ENCODE assay signal across 8 mouse cellular contexts in the genomic region with DNA sequence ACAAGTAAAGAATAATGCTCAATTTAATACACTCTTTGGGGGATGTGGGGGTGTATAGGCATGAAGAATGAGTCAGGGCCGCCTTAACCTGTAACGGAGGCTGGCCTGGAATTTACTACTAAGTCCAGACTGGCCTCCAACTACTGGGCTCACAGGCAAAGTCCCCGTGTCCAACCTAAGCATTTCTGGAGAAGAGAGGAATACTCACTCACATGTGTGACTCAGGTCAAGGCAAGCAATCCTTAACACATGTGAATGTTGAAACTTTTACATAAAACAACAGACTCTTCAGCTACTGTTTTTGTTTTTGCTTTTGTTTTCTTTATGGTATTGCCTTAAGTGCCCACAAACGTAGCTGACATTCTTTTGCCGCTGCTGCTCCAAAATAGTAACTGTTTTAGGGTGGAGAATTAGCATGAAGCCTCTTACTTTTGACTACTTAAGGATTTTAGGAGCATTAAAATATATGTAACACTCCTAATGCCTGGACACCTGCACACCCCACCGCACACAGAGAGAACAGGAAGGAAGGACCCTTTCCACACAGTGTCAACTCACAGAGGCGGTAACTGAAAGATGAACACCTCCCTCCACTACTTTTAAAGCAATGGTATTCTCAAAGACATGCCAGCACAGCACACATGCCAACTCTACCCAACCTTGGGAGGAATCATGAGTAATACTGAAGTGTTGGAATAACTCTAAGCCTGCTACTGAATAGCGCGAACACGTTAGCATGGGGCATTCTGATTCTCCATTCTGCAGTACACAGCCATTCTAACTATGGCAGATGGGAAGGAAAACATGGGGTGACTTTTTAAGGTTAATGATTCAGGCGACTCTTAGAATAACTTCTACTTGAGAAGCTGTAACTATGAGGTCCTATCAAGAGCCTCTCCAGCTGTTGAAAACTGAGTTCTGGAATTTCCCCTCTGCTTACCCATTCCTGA. TPM values are rescaled to one million over a fixed set of nuclear protein-coding genes. Genes with fewer than 3 reads are reported as not detected.
DNase-seq lines count a peak whose midpoint lies in the region; ATAC-seq and TF ChIP-seq lines count a peak whose summit lies in the region.

No protein-coding gene starts in this region.

- no peaks in the 10 kb centered on the region for H3K27me3 ChIP-seq in lung, embryonic 14.5 days (ENCODE audit: insufficient read depth, low read length)
- H3K27me3 ChIP-seq in forebrain, embryonic 10.5 days (ENCODE audit: poor library complexity, severe bottlenecking), result no peaks in the 10 kb centered on the region
- H3K27me3 ChIP-seq in limb, embryonic 14.5 days (ENCODE audit: control insufficient read depth, insufficient read depth, low read length), result no peaks in the 10 kb centered on the region
- H3K27me3 ChIP-seq in stomach, embryonic 16.5 days (ENCODE audit: control insufficient read depth, insufficient read depth, low read length), result no peaks in the 10 kb centered on the region

- H3K4me1 ChIP-seq in lung, embryonic 14.5 days (ENCODE audit: insufficient read depth), result peaks cover 10% of the 10 kb centered on the region; the same call in 1 of the 2 replicates
- H3K4me1 ChIP-seq in forebrain, embryonic 10.5 days, result peaks cover 27% of the 10 kb centered on the region
- H3K4me1 ChIP-seq in limb, embryonic 14.5 days (ENCODE audit: control insufficient read depth, insufficient read depth, low read length), result 0 out of 2 replicates have a peak, but pooled peaks cover 5% of the 10 kb centered on the region
- peaks cover 21% of the 10 kb centered on the region for H3K4me1 ChIP-seq in stomach, embryonic 16.5 days (ENCODE audit: control insufficient read depth, insufficient read depth, low read length)

- peak overlapping the region; percentile 73 for H3K4me2 ChIP-seq in lung, embryonic 14.5 days
- peak overlapping the region; percentile 58 for H3K4me2 ChIP-seq in limb, embryonic 14.5 days (replicated peaks; ENCODE audit: low read depth, low read length, severe bottlenecking)
- H3K4me2 ChIP-seq in stomach, embryonic 16.5 days (ENCODE audit: low read depth, low read length), result peak overlapping the region; percentile 80

- no peak for DNase-seq in lung, embryonic 14.5 days
- DNase-seq in lung, postnatal 14 days, result no peak
- no peak for DNase-seq in forebrain, embryonic 10.5 days (ENCODE audit: extremely low spot score, low spot score)
- DNase-seq in limb, embryonic 14.5 days (ENCODE audit: low spot score), result no peak
- DNase-seq in kidney, adult 18-20 months, result no peak
- no peak for DNase-seq in urinary bladder, postnatal 4 days (ENCODE audit: low spot score in 2 of 2)
- no peak for DNase-seq in frontal cortex, postnatal 25 days (ENCODE audit: low spot score in 2 of 2)

- H3K9me3 ChIP-seq in lung, embryonic 14.5 days (ENCODE audit: low read depth, low read length), result no peaks in the 10 kb centered on the region
- H3K9me3 ChIP-seq in forebrain, embryonic 10.5 days, result no peaks in the 10 kb centered on the region
- no peaks in the 10 kb centered on the region for H3K9me3 ChIP-seq in limb, embryonic 14.5 days (ENCODE audit: control insufficient read depth, low read length)
- H3K9me3 ChIP-seq in stomach, embryonic 16.5 days (replicated peaks; ENCODE audit: control insufficient read depth, low read length), result no peaks in the 10 kb centered on the region

- 75% methylated on average over 11 of the region's 11 CpGs for whole genome bisulfite sequencing in lung, embryonic 14.5 days
- WGBS in forebrain, embryonic 10.5 days, result 91% methylated on average over 11 of the region's 11 CpGs
- 71% methylated on average over 11 of the region's 11 CpGs for WGBS in limb, embryonic 14.5 days
- 71% methylated on average over 11 of the region's 11 CpGs for WGBS in stomach, embryonic 16.5 days

- no peak overlapping the region for H3K27ac ChIP-seq in lung, embryonic 14.5 days (ENCODE audit: low read depth)
- no peak overlapping the region for H3K27ac ChIP-seq in forebrain, embryonic 10.5 days
- peak overlapping the region; percentile 35; the same call in 1 of the 2 replicates for H3K27ac ChIP-seq in limb, embryonic 14.5 days (replicated peaks; ENCODE audit: low read depth, low read length)
- H3K27ac ChIP-seq in stomach, embryonic 16.5 days (ENCODE audit: low read length), result peak overlapping the region; percentile 95

- no peaks in the 10 kb centered on the region for H3K36me3 ChIP-seq in lung, embryonic 14.5 days (ENCODE audit: insufficient read depth)
- H3K36me3 ChIP-seq in forebrain, embryonic 10.5 days (replicated peaks), result peaks cover 10% of the 10 kb centered on the region; the same call in 1 of the 2 replicates
- H3K36me3 ChIP-seq in limb, embryonic 14.5 days (ENCODE audit: control insufficient read depth, insufficient read depth, low read length), result peaks cover 3% of the 10 kb centered on the region; the same call in 1 of the 2 replicates
- H3K36me3 ChIP-seq in stomach, embryonic 16.5 days (ENCODE audit: control insufficient read depth, insufficient read depth, low read length), result no peaks in the 10 kb centered on the region

- H3K4me3 ChIP-seq in lung, embryonic 14.5 days (ENCODE audit: low read depth, low read length), result peak overlapping the region; percentile 69
- peak overlapping the region; percentile 83 for H3K4me3 ChIP-seq in forebrain, embryonic 10.5 days
- peak overlapping the region; percentile 81 for H3K4me3 ChIP-seq in limb, embryonic 14.5 days (replicated peaks; ENCODE audit: low read length)
- H3K4me3 ChIP-seq in stomach, embryonic 16.5 days (replicated peaks; ENCODE audit: low read length), result peak overlapping the region; percentile 86

- ATAC-seq in lung, embryonic 14.5 days (ENCODE audit: insufficient read depth), result no peak
- no peak for ATAC-seq in limb, embryonic 14.5 days (ENCODE audit: low FRiP score, low read depth)
- ATAC-seq in stomach, embryonic 16.5 days (ENCODE audit: insufficient read depth, low FRiP score), result no peak

- peak overlapping the region; percentile 91 for H3K9ac ChIP-seq in lung, embryonic 14.5 days
- H3K9ac ChIP-seq in limb, embryonic 14.5 days (ENCODE audit: low read depth, low read length, severe bottlenecking), result peak overlapping the region; percentile 85; the same call in 1 of the 2 replicates
- H3K9ac ChIP-seq in stomach, embryonic 16.5 days (ENCODE audit: low read length), result peak overlapping the region; percentile 94; the same call in 1 of the 2 replicates

- TF ChIP-seq CTCF in lung, embryonic 14.5 days (IDR thresholded peaks at IDR 0.05; ENCODE audit: low read depth), result no peak

- TF ChIP-seq POLR2A in limb, embryonic 14.5 days (IDR thresholded peaks at IDR 0.05; ENCODE audit: borderline replicate concordance, extremely low read depth, insufficient read depth, insufficient read length), result no peak

RNA-seq across cellular contexts. Expression of a gene that starts 2.1 kb away (rescaled TPM):
- polyA plus RNA-seq in lung, embryonic 14.5 days (2014; fragmentation: Nextera tagmentation; extraction: Ambion mirVana), result 18.9 and 23.9 TPM in 2 replicates
- polyA plus RNA-seq in forebrain, embryonic 10.5 days (2016; fragmentation: Nextera tagmentation; extraction: Ambion mirVana), result 6.4 and 6.5 TPM in 2 replicates
- 13.0 and 13.3 TPM in 2 replicates for polyA plus RNA-seq in limb, embryonic 14.5 days (2012; rRNA removed)
- polyA plus RNA-seq in limb, embryonic 14.5 days (2014; fragmentation: Nextera tagmentation; extraction: Ambion mirVana), result 15.2 and 17.0 TPM in 2 replicates
- polyA plus RNA-seq in stomach, embryonic 16.5 days (2015; fragmentation: Nextera tagmentation; extraction: Ambion mirVana), result 12.4 and 13.2 TPM in 2 replicates

Comparison
In these comparisons a context has a peak if more than half of its experiments do, and no peak if none do; other contexts are left out.
1. H3K27ac ChIP-seq: peak in limb, embryonic 14.5 days (single experiment) and stomach, embryonic 16.5 days (single experiment); none in lung, embryonic 14.5 days (single experiment) and forebrain, embryonic 10.5 days (single experiment).
2. Peak in every context shown above with its lines, with median percentiles within 50 percentile points of each other: H3K4me2 ChIP-seq, H3K4me3 ChIP-seq and H3K9ac ChIP-seq.